Mouse (Mus musculus) liver, embryonic 14.5 days (tissue): Measurements from ENCODE around the gene Ormdl1. TPM values are rescaled to one million over a fixed set of nuclear protein-coding genes. Genes with fewer than 3 reads are reported as not detected.
A peak's percentile ranks its signal among the peaks of the same experiment; 100 is the strongest.

Experiments
- ATAC-seq: fragments of 200-750 bp; cut with Nextera tagmentation; 2 replicates; pipeline ENCODE4 v1.8.0; 2017; ENCODE audit warnings: moderate number of reproducible peaks, mild to moderate bottlenecking, moderate library complexity; ENCODE audit not compliant: insufficient read depth
- DNase-seq, 3 experiments: peaks; one replicate each; pipeline ENCODE4 v3.0.0-alpha.2; 2012 to 2013; ENCODE audit warnings: low read depth in 3 of 3, low spot score in 3 of 3
- H3K27ac ChIP-seq: fragments of 300-500 bp; sonication (generic); 2 replicates; pipeline ENCODE4 v1.5.1; 2014; ENCODE audit warnings: moderate library complexity, mild to moderate bottlenecking, control low read depth, inconsistent platforms
- H3K27me3 ChIP-seq: fragments of 300-500 bp; sonication (generic); 2 replicates; pipeline ENCODE4 v1.6.1; 2014; ENCODE audit warnings: mild to moderate bottlenecking, low read length, moderate library complexity; ENCODE audit not compliant: control insufficient read depth, insufficient read depth
- H3K36me3 ChIP-seq: fragments of 300-500 bp; sonication (generic); replicated peaks from 2 replicates; pipeline ENCODE4 v1.6.1; 2014; ENCODE audit warnings: low read depth; ENCODE audit not compliant: control insufficient read depth, insufficient read depth
- H3K4me1 ChIP-seq, 2 experiments: fragments of 200-500 bp in 1 of 2; fragments of 300-500 bp in 1 of 2; sonication (generic) in 1 of 2; replicated peaks; 2 replicates each; pipeline ENCODE4 v1.6.1; 2012 to 2014; ENCODE audit warnings: antibody characterized with exemption in 1 of 2, inconsistent platforms in 1 of 2, low read length in 1 of 2; ENCODE audit not compliant: control insufficient read depth in 2 of 2, insufficient read depth in 2 of 2
- H3K4me2 ChIP-seq: fragments of 300-500 bp; sonication (generic); 2 replicates; pipeline ENCODE4 v1.6.1; 2014; ENCODE audit warnings: low read depth, mild to moderate bottlenecking, control low read depth, moderate library complexity
- H3K4me3 ChIP-seq, 2 experiments: fragments of 200-500 bp in 1 of 2; fragments of 300-500 bp in 1 of 2; sonication (generic) in 1 of 2; 2 replicates each; pipeline ENCODE4 v1.5.1; 2012 to 2014; ENCODE audit warnings: low read depth in 2 of 2, low read length in 2 of 2, mild to moderate bottlenecking in 2 of 2, control low read depth in 1 of 2, inconsistent platforms in 1 of 2, moderate library complexity in 1 of 2; ENCODE audit not compliant: insufficient read depth in 1 of 2
- H3K9ac ChIP-seq: fragments of 300-500 bp; sonication (generic); replicated peaks from 2 replicates; pipeline ENCODE4 v1.6.1; 2014; ENCODE audit warnings: mild to moderate bottlenecking, control low read depth, moderate library complexity
- H3K9me3 ChIP-seq: fragments of 300-500 bp; sonication (generic); 2 replicates; pipeline ENCODE4 v1.6.1; 2016; ENCODE audit warnings: low read length, mixed read lengths; ENCODE audit not compliant: control insufficient read depth
- CTCF ChIP-seq: IDR thresholded peaks from 2 replicates; pipeline ENCODE4 v1.5.1; 2016; ENCODE audit warnings: antibody characterized with exemption, low read depth, control low read depth
- EP300 ChIP-seq: IDR thresholded peaks from 2 replicates; pipeline ENCODE4 v1.6.1; 2016; ENCODE audit warnings: antibody characterized with exemption, low read depth
- whole genome bisulfite sequencing: fragments of 180-500 bp; shearing (Covaris S2); extraction: QIAGEN DNeasy Blood & Tissue Kit; methylation state at CpG from one replicate; pipeline ENCODE4 v1.1.7; 2014; ENCODE audit not compliant: insufficient replicate concordance; 5-methylcytosine and 5-hydroxymethylcytosine counted together
- polyA plus RNA-seq, 2 experiments: library from polyadenylated mRNA; depleted of rRNA in 1 of 2; stranded (reverse) in 1 of 2; unstranded in 1 of 2; fragments of >200 nt; fragmentation: Nextera tagmentation in 1 of 2; extraction: Ambion mirVana in 1 of 2; gene quantifications; 2 replicates each; pipeline versions ENCODE4 v1.2.1 to v1.2.3; 2012 to 2014

The Ormdl1 gene
- polyA plus RNA-seq, 2 experiments: 13.7 to 34.1 TPM

- H3K27me3 ChIP-seq: no peaks in the 10 kb centered on the region
- WGBS: 68% methylated on average over 4 of the region's 4 CpGs
- DNase-seq: no peak
- peaks cover 5 to 6% of the 10 kb centered on the region in 2 experiments for H3K4me1 ChIP-seq
- ATAC-seq: no peak
- no peak overlapping the region for H3K9ac ChIP-seq
- no peak overlapping the region for H3K27ac ChIP-seq
- TF ChIP-seq CTCF: no peak
- TF ChIP-seq EP300: no peak
- no peaks in the 10 kb centered on the region for H3K9me3 ChIP-seq
- no peaks in the 10 kb centered on the region; the same call in none of the 2 replicates for H3K36me3 ChIP-seq
- no peak overlapping the region for H3K4me3 ChIP-seq
- H3K4me2 ChIP-seq: no peak overlapping the region
These were observed 3.6 kb downstream of the Ormdl1 start for GRCm38 (mm10) chr1:53300506-53300905.

DNA sequence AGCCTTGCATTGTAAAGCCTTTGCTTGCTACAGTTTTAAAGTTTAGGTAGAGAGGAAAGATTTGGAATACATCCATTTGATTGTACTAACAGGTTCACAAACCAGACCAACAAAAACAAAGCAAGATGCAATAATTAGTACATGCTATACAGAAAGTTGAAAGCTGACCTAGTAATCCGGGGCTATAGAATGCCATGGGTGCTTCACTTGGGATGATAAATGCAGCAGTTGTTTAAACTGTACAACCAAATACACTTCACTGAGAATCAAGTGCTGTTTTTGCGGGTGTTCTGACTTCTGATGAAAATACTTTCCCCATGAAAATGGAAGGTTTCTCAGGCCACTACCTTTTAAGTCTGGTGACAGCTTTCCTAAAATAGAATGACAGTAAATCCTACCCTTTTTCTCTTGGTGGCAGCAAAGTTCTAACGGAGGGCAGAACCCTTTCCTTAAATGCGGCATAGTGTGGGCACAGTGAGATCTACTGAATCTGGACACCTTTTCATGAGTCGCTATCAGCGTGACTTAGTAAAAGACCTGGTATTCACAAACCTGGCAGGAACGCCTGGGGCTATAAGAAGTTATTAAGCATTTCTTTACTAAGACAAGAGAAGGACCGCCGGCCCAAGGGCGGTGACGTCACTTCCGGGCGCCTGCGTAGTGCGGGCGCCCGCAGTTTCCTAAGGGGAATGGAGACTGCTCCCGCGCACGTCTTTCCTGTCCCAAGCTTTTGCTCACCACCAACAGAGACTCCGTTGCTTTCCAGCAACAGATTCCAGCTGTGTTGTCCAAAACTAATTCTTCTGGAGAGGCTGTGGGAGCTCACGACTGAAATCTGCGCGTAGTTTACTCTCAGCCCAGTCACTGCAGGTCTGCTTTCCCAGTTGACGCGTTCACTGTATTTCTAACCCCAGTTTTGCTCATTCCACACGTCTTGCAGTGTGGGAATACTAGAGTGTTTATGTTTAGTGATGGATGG is 16.4 kb downstream of the Ormdl1 start, which contains the start of gene Osgepl1:
TSS of gene Osgepl1 (plus strand) at position 636 of the 979 bp plus-strand sequence.
- 2% methylated on average over 27 of the region's 27 CpGs for WGBS

GRCm38 (mm10) chr1:53321662-53322344 is 24.9 kb downstream of the Ormdl1 start:
- Histone ChIP-seq H3K4me3 (no peak overlapping the region), H3K4me2 (no peak overlapping the region), H3K9ac (no peak overlapping the region), H3K27ac (no peak overlapping the region), H3K9me3 (no peaks in the 10 kb centered on the region), H3K4me1 (peaks cover 6 to 8% of the 10 kb centered on the region in 2 experiments; a peak in 3 of 4 replicates), H3K36me3 (peaks cover 10% of the 10 kb centered on the region), H3K27me3 (no peaks in the 10 kb centered on the region)
- WGBS: 70% methylated on average over 4 of the region's 4 CpGs
- TF ChIP-seq EP300: peak; percentile 41; the same call in 1 of the 2 replicates
- no peak for TF ChIP-seq CTCF
- ATAC-seq (peak; percentile 53), DNase-seq (no peak)

More for the DNA sequence above, 16.4 kb downstream of the Ormdl1 start, which contains the start of gene Osgepl1:
- Histone ChIP-seq H3K9me3 (no peaks in the 10 kb centered on the region), H3K4me1 (peaks cover 0 to 4% of the 10 kb centered on the region in 2 experiments; a peak in 2 of 4 replicates), H3K4me3 (peak within 1 kb of the TSS; percentile 81 to 99), H3K36me3 (peaks cover 5% of the 10 kb centered on the region), H3K27ac (peak within 1 kb of the TSS; percentile 86), H3K4me2 (peak within 1 kb of the TSS; percentile 84), H3K27me3 (no peaks in the 10 kb centered on the region), H3K9ac (peak within 1 kb of the TSS; percentile 88)
- TF ChIP-seq EP300 (no peak), CTCF (peak; percentile 39; the same call in 1 of the 2 replicates)
- DNase-seq: peak; percentile 65 to 76 (median 68)
- ATAC-seq: peak; percentile 94

DNA sequence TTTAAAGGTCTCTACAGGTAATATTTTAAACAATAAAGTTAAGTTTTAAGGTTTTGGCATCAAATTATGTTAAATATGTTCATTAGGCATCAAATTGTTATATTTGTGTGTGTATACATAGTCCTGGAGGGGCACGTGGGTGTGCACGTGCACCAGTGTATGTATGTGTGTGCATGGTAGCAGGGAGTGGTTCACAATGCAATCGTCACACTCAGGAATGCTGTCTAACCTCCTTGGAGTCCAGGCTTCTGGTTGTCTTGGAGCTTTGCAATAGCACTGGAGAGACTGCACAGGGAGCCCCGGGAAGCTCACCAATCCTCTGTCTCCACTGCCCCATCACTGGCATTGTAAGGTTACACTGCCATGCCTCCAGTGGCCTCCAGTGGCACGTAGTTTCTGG is 26.4 kb downstream of the Ormdl1 start:
- Histone ChIP-seq H3K9ac (no peak overlapping the region), H3K27ac (no peak overlapping the region), H3K9me3 (no peaks in the 10 kb centered on the region), H3K36me3 (peaks cover 6% of the 10 kb centered on the region), H3K4me1 (peaks cover 6 to 8% of the 10 kb centered on the region in 2 experiments; a peak in 3 of 4 replicates), H3K27me3 (no peaks in the 10 kb centered on the region), H3K4me3 (no peak overlapping the region), H3K4me2 (no peak overlapping the region)
- WGBS: 85% methylated on average over 5 of the region's 5 CpGs
- ATAC-seq (no peak), DNase-seq (no peak)
- TF ChIP-seq EP300 (no peak), CTCF (no peak)

DNA sequence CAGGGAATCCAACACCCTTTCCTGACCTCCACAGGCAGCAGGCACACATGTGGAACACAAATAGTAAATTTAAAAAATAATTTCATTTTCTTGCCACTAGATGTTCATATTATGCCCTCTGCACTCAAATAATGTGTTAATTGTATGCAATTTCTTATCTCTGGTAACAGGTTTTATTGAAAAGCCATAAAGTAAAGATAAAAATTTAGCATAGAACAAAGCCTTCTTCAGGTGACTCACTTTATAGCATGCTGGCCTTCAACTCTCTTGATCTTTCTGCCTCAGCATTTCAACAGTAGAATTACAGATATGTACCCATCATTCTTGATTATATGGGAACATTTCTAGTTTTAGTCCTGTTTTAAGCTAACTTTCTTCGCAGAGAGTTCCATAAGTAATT is 27.4 kb downstream of the Ormdl1 start:
- ATAC-seq (no peak), DNase-seq (no peak)
- peaks cover 3% of the 10 kb centered on the region for H3K36me3 ChIP-seq
- no peaks in the 10 kb centered on the region for H3K27me3 ChIP-seq
- no peak for TF ChIP-seq EP300
- TF ChIP-seq CTCF: no peak
- no peak overlapping the region for H3K27ac ChIP-seq
- H3K4me3 ChIP-seq: no peak overlapping the region
- H3K4me2 ChIP-seq: no peak overlapping the region
- peaks cover 6 to 8% of the 10 kb centered on the region in 2 experiments; a peak in 3 of 4 replicates for H3K4me1 ChIP-seq
- H3K9ac ChIP-seq: no peak overlapping the region
- no peaks in the 10 kb centered on the region for H3K9me3 ChIP-seq
- 79% methylated on average over 1 of the region's 1 CpGs for WGBS
